9 mouse cellular contexts compared by ENCODE assay signal in genomic region chr5:143058208-143058607, GRCm38 (mm10). TPM values are rescaled to one million over a fixed set of nuclear protein-coding genes. Genes with fewer than 3 reads are reported as not detected.
DNase-seq lines count a peak whose midpoint lies in the region; ATAC-seq and TF ChIP-seq lines count a peak whose summit lies in the region.
"Had no signal": no experiment of that assay in that cellular context is flagged by ENCODE, and none has a peak within 500 bp of the region (broad histone marks: within the 10 kb centered on the region; RNA-seq: fewer than 3 reads in every experiment).

No protein-coding gene starts in this region.

- no peak for TF ChIP-seq CTCF in gastrocnemius, adult 2 months (IDR thresholded peaks at IDR 0.05)

- peak overlapping the region; percentile 49 for H3K9ac ChIP-seq in liver, embryonic 15.5 days

- H3K4me1 ChIP-seq in embryonic facial prominence, embryonic 10.5 days, result peaks cover 11% of the 10 kb centered on the region
- H3K4me1 ChIP-seq in liver, embryonic 15.5 days (replicated peaks), result peaks cover 98% of the 10 kb centered on the region

- no peaks in the 10 kb centered on the region for H3K9me3 ChIP-seq in embryonic facial prominence, embryonic 10.5 days
- H3K9me3 ChIP-seq in liver, embryonic 15.5 days (replicated peaks), result no peaks in the 10 kb centered on the region

- no peak for DNase-seq in gastrocnemius, adult 2 months
- DNase-seq in gastrocnemius, postnatal 36 days, result no peak
- DNase-seq in 416B (ENCODE audit: low read depth), result peak; percentile 62
- DNase-seq in embryonic facial prominence, embryonic 10.5 days (ENCODE audit: low spot score), result no peak
- no peak for DNase-seq in ovary, postnatal 14 days (ENCODE audit: low spot score)
- DNase-seq in right cerebral cortex, postnatal 10 days (ENCODE audit: low spot score in 2 of 2), result no peak
- DNase-seq in cerebellum, postnatal 4 days (ENCODE audit: low spot score in 2 of 2), result no peak

- peak overlapping the region; percentile 81 for H3K27ac ChIP-seq in gastrocnemius, adult 2 months
- H3K27ac ChIP-seq in embryonic facial prominence, embryonic 10.5 days (replicated peaks), result 0 out of 2 replicates have a peak overlapping the region, but pooled peaks have one; percentile 1
- peak overlapping the region; percentile 98 for H3K27ac ChIP-seq in liver, embryonic 15.5 days (replicated peaks)

- WGBS in embryonic facial prominence, embryonic 10.5 days, result 70% methylated on average over 2 of the region's 2 CpGs
- WGBS in liver, embryonic 15.5 days (ENCODE audit: insufficient replicate concordance), result 2% methylated on average over 2 of the region's 2 CpGs

- no peaks in the 10 kb centered on the region for H3K27me3 ChIP-seq in embryonic facial prominence, embryonic 10.5 days (replicated peaks; ENCODE audit: low read depth, poor library complexity, severe bottlenecking)
- no peaks in the 10 kb centered on the region for H3K27me3 ChIP-seq in liver, embryonic 15.5 days
- H3K27me3 ChIP-seq: CH12.LX had no signal

- peak overlapping the region; percentile 64 for H3K4me2 ChIP-seq in liver, embryonic 15.5 days

- ATAC-seq in liver, embryonic 15.5 days (ENCODE audit: insufficient read depth), result peak; percentile 76

- H3K4me3 ChIP-seq in gastrocnemius, adult 2 months, result no peak overlapping the region
- no peak overlapping the region for H3K4me3 ChIP-seq in embryonic facial prominence, embryonic 10.5 days
- H3K4me3 ChIP-seq in liver, embryonic 15.5 days (replicated peaks), result peak overlapping the region; percentile 17

- H3K36me3 ChIP-seq in embryonic facial prominence, embryonic 10.5 days (replicated peaks), result peaks cover 81% of the 10 kb centered on the region
- peaks cover 31% of the 10 kb centered on the region for H3K36me3 ChIP-seq in liver, embryonic 15.5 days (replicated peaks)

- intact Hi-C loops in gastrocnemius, adult 2 months (cut with DNase I), result no loop called here
- intact Hi-C loops in gastrocnemius, postnatal 36 days (cut with DNase I), result no loop called here

RNA-seq across cellular contexts. Expression of gene Rnf216, which starts 54.6 kb away (rescaled TPM):
- total RNA-seq in gastrocnemius, adult 2 months (2021), result 10 to 100 TPM; 19.0 to 19.8 TPM
- total RNA-seq in gastrocnemius, postnatal 36 days (2021), result 10 to 100 TPM; 14.2 to 16.3 TPM
- polyA plus RNA-seq in embryonic facial prominence, embryonic 10.5 days (2016; fragmentation: Nextera tagmentation; extraction: Ambion mirVana), result 50.5 and 53.9 TPM in 2 replicates
- polyA plus RNA-seq in liver, embryonic 15.5 days (2015; fragmentation: Nextera tagmentation; extraction: Ambion mirVana), result 13.2 and 13.9 TPM in 2 replicates

Comparison
In these comparisons a context has a peak if more than half of its experiments do, and no peak if none do; other contexts are left out.
1. H3K27ac ChIP-seq: peak in every context shown above with its lines; median percentile 98 in liver, embryonic 15.5 days; 81 in gastrocnemius, adult 2 months; 1 in embryonic facial prominence, embryonic 10.5 days.